Mouse (Mus musculus): ENCODE measurements around the gene Siah1a. TPM values are rescaled to one million over a fixed set of nuclear protein-coding genes. Genes with fewer than 3 reads are reported as not detected.
A peak's percentile ranks its signal among the peaks of the same experiment; 100 is the strongest.

Siah1a gene
- polyA plus RNA-seq, 1 experiment from 2014 or later: 43.3 TPM

DNA sequence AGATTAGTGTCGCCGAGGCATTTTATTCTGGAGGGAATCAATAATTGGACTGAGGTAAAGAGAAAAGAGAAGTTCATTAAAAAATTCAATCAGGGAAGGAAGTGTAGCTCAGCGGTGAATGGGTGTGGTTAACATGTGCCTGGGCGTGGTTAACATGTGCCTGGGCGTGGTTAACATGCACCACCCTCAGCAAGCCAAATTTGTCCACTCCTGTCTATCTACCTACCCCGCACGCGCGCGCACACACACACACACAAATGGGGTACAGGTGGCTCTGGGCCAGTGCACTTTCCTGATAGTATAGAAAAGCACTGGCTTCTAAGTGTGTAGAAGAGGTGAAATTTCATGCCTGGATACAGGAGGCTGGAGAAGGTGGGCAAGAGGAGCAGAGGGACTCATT is 19.4 kb upstream of the Siah1a start:
- WGBS: 86% methylated on average over 10 of the region's 10 CpGs
- no peak overlapping the region for H3K4me2 ChIP-seq (replicated peaks; ENCODE audit: low read depth, low read length)
- no peak overlapping the region for H3K9ac ChIP-seq (replicated peaks; ENCODE audit: low read depth)
- TF ChIP-seq CTCF (IDR thresholded peaks at IDR 0.05) (no peak), EP300 (IDR thresholded peaks at IDR 0.05) (no peak)
- H3K9me3 ChIP-seq (ENCODE audit: low read length): no peaks in the 10 kb centered on the region
- H3K4me1 ChIP-seq (ENCODE audit: insufficient read depth, low read depth, low read length): no peaks in the 10 kb centered on the region
- H3K27ac ChIP-seq (ENCODE audit: low read length): no peak overlapping the region
- H3K27me3 ChIP-seq (replicated peaks; ENCODE audit: insufficient read depth, low read length): no peaks in the 10 kb centered on the region
- H3K4me3 ChIP-seq (ENCODE audit: low read depth, low read length): no peak overlapping the region
- H3K36me3 ChIP-seq (ENCODE audit: insufficient read depth, low read length): no peaks in the 10 kb centered on the region
- no peak for ATAC-seq
- DNase-seq (ENCODE audit: low spot score): no peak

DNA sequence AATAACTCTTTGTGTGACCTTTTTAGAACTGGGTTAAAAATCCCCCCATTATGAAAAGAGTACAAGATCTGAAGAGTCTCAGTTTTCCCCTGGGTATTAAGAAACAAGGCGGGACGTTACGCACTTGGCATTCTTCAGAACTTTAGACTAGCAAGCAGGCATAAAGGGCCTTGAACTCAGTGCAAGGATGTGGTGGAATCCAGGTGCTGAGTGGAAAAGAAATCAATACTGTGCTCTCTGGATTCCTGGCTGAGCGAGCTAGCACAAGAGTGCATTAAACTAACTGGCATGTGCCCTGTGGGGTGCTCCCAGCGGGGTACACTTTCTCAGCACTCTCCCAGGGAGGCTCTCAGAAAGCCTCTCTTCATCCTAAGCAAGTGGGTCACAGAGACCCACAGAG is 17.1 kb upstream of the Siah1a start:
- Histone ChIP-seq H3K4me1 (ENCODE audit: insufficient read depth, low read depth, low read length) (peaks cover 4% of the 10 kb centered on the region; the same call in 1 of the 2 replicates), H3K27ac (ENCODE audit: low read length) (no peak overlapping the region), H3K9ac (replicated peaks; ENCODE audit: low read depth) (no peak overlapping the region), H3K4me2 (replicated peaks; ENCODE audit: low read depth, low read length) (no peak overlapping the region), H3K36me3 (ENCODE audit: insufficient read depth, low read length) (no peaks in the 10 kb centered on the region), H3K9me3 (ENCODE audit: low read length) (no peaks in the 10 kb centered on the region), H3K27me3 (replicated peaks; ENCODE audit: insufficient read depth, low read length) (no peaks in the 10 kb centered on the region), H3K4me3 (ENCODE audit: low read depth, low read length) (no peak overlapping the region)
- TF ChIP-seq EP300 (IDR thresholded peaks at IDR 0.05) (no peak), CTCF (IDR thresholded peaks at IDR 0.05) (no peak)
- ATAC-seq (no peak), DNase-seq (ENCODE audit: low spot score) (no peak)
- WGBS: 43% methylated on average over 5 of the region's 5 CpGs

DNA sequence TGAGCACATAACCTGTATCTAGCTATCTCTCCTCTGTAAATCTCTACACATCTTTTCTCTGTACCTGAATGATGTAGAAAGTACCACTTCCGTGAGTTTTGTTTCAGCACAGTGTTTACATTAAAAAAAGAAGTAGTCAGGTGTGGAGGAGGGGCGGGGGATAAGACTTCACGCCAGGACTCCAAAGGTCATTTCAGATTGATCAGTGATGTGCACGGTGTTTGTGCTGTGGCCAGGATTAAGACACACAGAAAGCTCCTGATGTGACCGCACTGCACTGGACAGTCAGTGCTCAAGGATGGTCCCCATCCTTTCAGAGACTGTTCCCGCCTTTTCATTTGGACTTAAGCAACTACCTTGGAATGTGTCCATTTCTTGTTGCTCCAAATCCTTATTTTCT is 15.0 kb upstream of the Siah1a start:
- no peak overlapping the region for H3K9ac ChIP-seq (replicated peaks; ENCODE audit: low read depth)
- H3K27me3 ChIP-seq (replicated peaks; ENCODE audit: insufficient read depth, low read length): no peaks in the 10 kb centered on the region
- H3K4me3 ChIP-seq (ENCODE audit: low read depth, low read length): no peak overlapping the region
- H3K36me3 ChIP-seq (ENCODE audit: insufficient read depth, low read length): no peaks in the 10 kb centered on the region
- no peak overlapping the region for H3K27ac ChIP-seq (ENCODE audit: low read length)
- no peak overlapping the region for H3K4me2 ChIP-seq (replicated peaks; ENCODE audit: low read depth, low read length)
- 57% methylated on average over 6 of the region's 6 CpGs for WGBS
- no peaks in the 10 kb centered on the region for H3K9me3 ChIP-seq (ENCODE audit: low read length)
- DNase-seq (ENCODE audit: low spot score): no peak
- H3K4me1 ChIP-seq (ENCODE audit: insufficient read depth, low read depth, low read length): peaks cover 4% of the 10 kb centered on the region; the same call in 1 of the 2 replicates
- TF ChIP-seq CTCF (IDR thresholded peaks at IDR 0.05) (no peak), EP300 (IDR thresholded peaks at IDR 0.05) (no peak)
- no peak for ATAC-seq

DNA sequence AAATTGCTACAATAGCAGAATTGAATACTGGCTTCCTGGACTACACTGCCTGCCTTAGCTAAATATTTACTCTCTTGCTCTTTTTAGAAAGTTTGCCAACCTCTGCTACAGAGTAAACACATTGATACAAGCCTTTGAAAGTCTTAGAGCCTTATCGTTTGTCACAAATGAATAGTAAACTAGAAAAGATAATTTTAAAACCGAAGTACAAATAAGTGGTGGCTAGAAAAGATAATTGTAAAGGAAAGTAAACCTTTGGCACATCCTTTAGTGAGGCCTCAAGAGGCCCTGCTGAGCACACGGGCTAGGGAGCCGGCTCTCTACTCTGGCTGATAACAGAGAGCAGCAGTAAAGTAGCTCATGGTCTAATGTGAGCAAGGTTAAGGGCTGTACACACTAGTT is 13.4 kb upstream of the Siah1a start:
- H3K36me3 ChIP-seq (ENCODE audit: insufficient read depth, low read length): no peaks in the 10 kb centered on the region
- no peaks in the 10 kb centered on the region for H3K9me3 ChIP-seq (ENCODE audit: low read length)
- 9% methylated on average over 4 of the region's 4 CpGs for WGBS
- ATAC-seq (peak; percentile 74), DNase-seq (ENCODE audit: low spot score) (peak; percentile 81)
- H3K27me3 ChIP-seq (replicated peaks; ENCODE audit: insufficient read depth, low read length): no peaks in the 10 kb centered on the region
- no peak overlapping the region for H3K4me3 ChIP-seq (ENCODE audit: low read depth, low read length)
- H3K9ac ChIP-seq (replicated peaks; ENCODE audit: low read depth): no peak overlapping the region
- H3K4me1 ChIP-seq (ENCODE audit: insufficient read depth, low read depth, low read length): peaks cover 4% of the 10 kb centered on the region; the same call in 1 of the 2 replicates
- no peak overlapping the region for H3K4me2 ChIP-seq (replicated peaks; ENCODE audit: low read depth, low read length)
- no peak for TF ChIP-seq CTCF (IDR thresholded peaks at IDR 0.05)
- TF ChIP-seq EP300 (IDR thresholded peaks at IDR 0.05): peak; percentile 61
- peak overlapping the region; percentile 68 for H3K27ac ChIP-seq (ENCODE audit: low read length)

- Histone ChIP-seq H3K27me3 (replicated peaks; ENCODE audit: insufficient read depth, low read length) (no peaks in the 10 kb centered on the region), H3K4me3 (ENCODE audit: low read depth, low read length) (no peak overlapping the region), H3K27ac (ENCODE audit: low read length) (no peak overlapping the region), H3K4me1 (ENCODE audit: insufficient read depth, low read depth, low read length) (peaks cover 4% of the 10 kb centered on the region; the same call in 1 of the 2 replicates), H3K4me2 (replicated peaks; ENCODE audit: low read depth, low read length) (no peak overlapping the region), H3K9ac (replicated peaks; ENCODE audit: low read depth) (no peak overlapping the region), H3K36me3 (ENCODE audit: insufficient read depth, low read length) (no peaks in the 10 kb centered on the region), H3K9me3 (ENCODE audit: low read length) (no peaks in the 10 kb centered on the region)
- no peak for DNase-seq (ENCODE audit: low spot score)
- WGBS: 45% methylated on average over 3 of the region's 3 CpGs
- TF ChIP-seq CTCF (IDR thresholded peaks at IDR 0.05) (no peak), EP300 (IDR thresholded peaks at IDR 0.05) (no peak)
- ATAC-seq: peak; percentile 49
These were observed 12.9 kb upstream of the Siah1a start for GRCm38 (mm10) chr8:86758651-86759050.

DNA sequence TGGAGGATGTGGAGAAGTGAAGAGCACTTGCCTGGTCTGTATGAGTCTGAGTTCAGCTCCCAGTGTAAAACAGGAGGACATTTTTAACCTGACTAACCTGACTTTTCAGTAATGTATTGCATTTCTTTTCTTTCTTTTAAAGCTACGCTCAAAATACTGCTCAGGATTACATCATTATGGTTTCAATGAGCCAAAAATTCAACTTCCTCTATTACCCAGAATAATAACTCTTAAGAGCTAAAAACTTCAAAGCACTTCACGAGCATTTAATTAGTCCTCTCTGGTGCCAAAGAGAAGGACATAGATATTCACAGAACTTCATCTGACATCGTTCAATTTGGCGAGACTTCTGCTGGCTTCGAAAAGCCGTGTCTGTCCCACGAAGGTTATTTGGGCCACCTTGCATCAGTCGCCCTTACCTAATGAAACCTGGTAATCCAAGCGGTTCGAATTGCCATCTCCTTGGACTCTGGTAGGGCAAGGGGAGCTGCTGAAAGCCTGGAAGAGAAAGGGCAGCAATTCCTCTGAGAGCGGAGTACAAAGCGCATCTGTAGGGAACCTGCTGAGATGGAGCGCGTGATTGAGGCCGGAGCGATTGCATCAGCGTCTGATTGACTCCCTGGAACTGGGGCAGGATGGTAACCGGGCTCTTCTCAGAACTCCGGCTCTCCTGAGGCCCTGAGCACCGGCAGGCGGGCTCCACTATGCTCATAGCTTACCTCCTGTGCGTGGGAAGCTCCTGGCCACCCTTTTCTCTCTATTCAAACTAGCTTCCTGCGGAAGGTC is 11.4 kb upstream of the Siah1a start:
- peak overlapping the region; percentile 22 for H3K27ac ChIP-seq (ENCODE audit: low read length)
- ATAC-seq (peak; percentile 58), DNase-seq (ENCODE audit: low spot score) (peak; percentile 49)
- no peaks in the 10 kb centered on the region for H3K27me3 ChIP-seq (replicated peaks; ENCODE audit: insufficient read depth, low read length)
- no peak overlapping the region for H3K4me3 ChIP-seq (ENCODE audit: low read depth, low read length)
- peak overlapping the region; percentile 9 for H3K4me2 ChIP-seq (replicated peaks; ENCODE audit: low read depth, low read length)
- WGBS: 24% methylated on average over 23 of the region's 23 CpGs
- H3K9ac ChIP-seq (replicated peaks; ENCODE audit: low read depth): no peak overlapping the region
- H3K9me3 ChIP-seq (ENCODE audit: low read length): no peaks in the 10 kb centered on the region
- TF ChIP-seq CTCF (IDR thresholded peaks at IDR 0.05) (no peak), EP300 (IDR thresholded peaks at IDR 0.05) (no peak)
- H3K4me1 ChIP-seq (ENCODE audit: insufficient read depth, low read depth, low read length): peaks cover 4% of the 10 kb centered on the region; the same call in 1 of the 2 replicates
- no peaks in the 10 kb centered on the region for H3K36me3 ChIP-seq (ENCODE audit: insufficient read depth, low read length)
